Mouse (Mus musculus) heart, embryonic 14.5 days (tissue): ENCODE measurements at regions not wholly inside any gene's neighbourhood (a gene's known extent, or its start where the extent isn't known, plus 50 kb on each side); places are given as distances from the start of the nearest gene placed in this dataset.
"Not testable (repeated sequence)": the region's sequence is repeated elsewhere in the genome, so short reads cannot be mapped to it uniquely, and the experiment has no call there.

ENCODE experiments used
- ATAC-seq: fragments of 200-750 bp; cut with Nextera tagmentation; 2 replicates; pipeline ENCODE4 v1.8.0; 2017; ENCODE audit warnings: low read depth, moderate TSS enrichment; ENCODE audit not compliant: insufficient number of reproducible peaks, insufficient read depth, low FRiP score
- H3K27ac ChIP-seq, 2 experiments: fragments of 200-500 bp in 1 of 2; fragments of 300-500 bp in 1 of 2; sonication (generic) in 1 of 2; replicated peaks in 1 of 2; 2 replicates each; pipeline ENCODE4 v1.5.1; 2012 to 2014; ENCODE audit warnings: low read depth in 2 of 2, low read length in 2 of 2, control low read depth in 1 of 2, mild to moderate bottlenecking in 1 of 2, mixed read lengths in 1 of 2; ENCODE audit not compliant: control insufficient read depth in 1 of 2, insufficient read depth in 1 of 2
- H3K27me3 ChIP-seq: fragments of 300-500 bp; sonication (generic); 2 replicates; pipeline ENCODE4 v1.6.1; 2014; ENCODE audit warnings: mild to moderate bottlenecking, low read length, control low read depth; ENCODE audit not compliant: control insufficient read depth, insufficient read depth
- H3K36me3 ChIP-seq: fragments of 300-500 bp; sonication (generic); 2 replicates; pipeline ENCODE4 v1.6.1; 2014; ENCODE audit warnings: mild to moderate bottlenecking, control low read depth, low read length, mixed read lengths; ENCODE audit not compliant: control insufficient read depth, insufficient read depth
- H3K4me1 ChIP-seq, 2 experiments: fragments of 200-500 bp in 1 of 2; fragments of 300-500 bp in 1 of 2; sonication (generic) in 1 of 2; 2 replicates each; pipeline ENCODE4 v1.6.1; 2012 to 2014; ENCODE audit warnings: low read length in 2 of 2, control low read depth in 1 of 2, mixed read lengths in 1 of 2; ENCODE audit not compliant: control insufficient read depth in 2 of 2, insufficient read depth in 2 of 2
- H3K4me2 ChIP-seq: fragments of 300-500 bp; sonication (generic); 2 replicates; pipeline ENCODE4 v1.6.1; 2014; ENCODE audit warnings: mild to moderate bottlenecking, low read length
- H3K4me3 ChIP-seq, 2 experiments: fragments of 200-500 bp in 1 of 2; fragments of 300-500 bp in 1 of 2; sonication (generic) in 1 of 2; 2 replicates each; pipeline ENCODE4 v1.5.1; 2012 to 2014; ENCODE audit warnings: low read length in 2 of 2, mild to moderate bottlenecking in 2 of 2, control low read depth in 1 of 2, low read depth in 1 of 2, moderate library complexity in 1 of 2; ENCODE audit not compliant: control insufficient read depth in 1 of 2, insufficient read depth in 1 of 2
- H3K9ac ChIP-seq: fragments of 300-500 bp; sonication (generic); 2 replicates; pipeline ENCODE4 v1.6.1; 2014; ENCODE audit warnings: mild to moderate bottlenecking, low read length
- H3K9me3 ChIP-seq: fragments of 300-500 bp; sonication (generic); 2 replicates; pipeline ENCODE4 v1.6.1; 2016; ENCODE audit warnings: low read length, control low read depth; ENCODE audit not compliant: control insufficient read depth
- WGBS: fragments of 180-500 bp; shearing (Covaris S2); extraction: QIAGEN DNeasy Blood & Tissue Kit; methylation state at CpG from one replicate; pipeline ENCODE4 v1.1.7; 2014; 5-methylcytosine and 5-hydroxymethylcytosine counted together

GRCm38 (mm10) chr5:148750002-148750734, 179.0 kb downstream of the Katnal1 start:
- Histone ChIP-seq H3K36me3 (no peaks in the 10 kb centered on the region), H3K4me1 (peaks cover 2 to 3% of the 10 kb centered on the region in 2 experiments; a peak in 1 of 4 replicates), H3K9me3 (no peaks in the 10 kb centered on the region), H3K27me3 (no peaks in the 10 kb centered on the region), H3K4me3 (no peak overlapping the region), H3K27ac (no peak overlapping the region), H3K4me2 (no peak overlapping the region), H3K9ac (no peak overlapping the region)
- WGBS, result 85% methylated on average over 16 of the region's 16 CpGs
- no peak for ATAC-seq

GRCm38 (mm10) chr5:148747972-148748764, 181.0 kb downstream of the Katnal1 start:
- Histone ChIP-seq H3K9me3 (no peaks in the 10 kb centered on the region), H3K4me2 (no peak overlapping the region), H3K27me3 (no peaks in the 10 kb centered on the region), H3K4me3 (no peak overlapping the region), H3K9ac (no peak overlapping the region), H3K27ac (no peak overlapping the region), H3K4me1 (no peaks in the 10 kb centered on the region), H3K36me3 (no peaks in the 10 kb centered on the region)
- ATAC-seq, result no peak
- 86% methylated on average over 21 of the region's 21 CpGs for WGBS

- H3K9ac ChIP-seq, result no peak overlapping the region
- no peak for ATAC-seq
- no peaks in the 10 kb centered on the region for H3K36me3 ChIP-seq
- no peaks in the 10 kb centered on the region for H3K9me3 ChIP-seq
- no peak overlapping the region for H3K4me3 ChIP-seq
- WGBS, result 65% methylated on average over 3 of the region's 3 CpGs
- no peaks in the 10 kb centered on the region for H3K27me3 ChIP-seq
- H3K4me2 ChIP-seq, result no peak overlapping the region
- no peak overlapping the region for H3K27ac ChIP-seq
- no peaks in the 10 kb centered on the region for H3K4me1 ChIP-seq
Measured at GRCm38 (mm10) chr5:148747549-148747948, 181.6 kb downstream of the Katnal1 start.

- ATAC-seq, H3K27ac ChIP-seq, H3K9me3 ChIP-seq, H3K4me3 ChIP-seq, H3K4me2 ChIP-seq, H3K4me1 ChIP-seq, H3K27me3 ChIP-seq, H3K36me3 ChIP-seq, H3K9ac ChIP-seq: not testable (repeated sequence)
- WGBS, result 49% methylated on average over 6 of the region's 6 CpGs
Measured at GRCm38 (mm10) chr5:148746726-148747125, 182.4 kb downstream of the Katnal1 start.

GRCm38 (mm10) chr5:148744676-148745391, 184.3 kb downstream of the Katnal1 start:
- no peak overlapping the region for H3K27ac ChIP-seq
- no peaks in the 10 kb centered on the region for H3K9me3 ChIP-seq
- H3K27me3 ChIP-seq, result no peaks in the 10 kb centered on the region
- H3K9ac ChIP-seq, result no peak overlapping the region
- WGBS, result 82% methylated on average over 7 of the region's 7 CpGs
- no peak overlapping the region for H3K4me2 ChIP-seq
- no peaks in the 10 kb centered on the region for H3K36me3 ChIP-seq
- ATAC-seq, result no peak
- peaks cover 3 to 16% of the 10 kb centered on the region in 2 experiments for H3K4me1 ChIP-seq
- H3K4me3 ChIP-seq, result no peak overlapping the region

GRCm38 (mm10) chr5:148742158-148742835, 186.8 kb downstream of the Katnal1 start:
- H3K9ac ChIP-seq, result no peak overlapping the region
- H3K27me3 ChIP-seq, result no peaks in the 10 kb centered on the region
- H3K4me1 ChIP-seq, result peaks cover 3 to 16% of the 10 kb centered on the region in 2 experiments
- no peak for ATAC-seq
- no peaks in the 10 kb centered on the region for H3K36me3 ChIP-seq
- no peaks in the 10 kb centered on the region for H3K9me3 ChIP-seq
- H3K4me2 ChIP-seq, result no peak overlapping the region
- no peak overlapping the region for H3K27ac ChIP-seq
- H3K4me3 ChIP-seq, result no peak overlapping the region
- 90% methylated on average over 8 of the region's 8 CpGs for WGBS
